Mouse (Mus musculus): ENCODE results near the gene Timm8a2. TPM values are rescaled to one million over a fixed set of nuclear protein-coding genes. Genes with fewer than 3 reads are reported as not detected.

Timm8a2 gene
- total RNA-seq (2023): 1 to 10 TPM in 1 of 2 experiments, not detected in 1; 1.1 TPM

DNA sequence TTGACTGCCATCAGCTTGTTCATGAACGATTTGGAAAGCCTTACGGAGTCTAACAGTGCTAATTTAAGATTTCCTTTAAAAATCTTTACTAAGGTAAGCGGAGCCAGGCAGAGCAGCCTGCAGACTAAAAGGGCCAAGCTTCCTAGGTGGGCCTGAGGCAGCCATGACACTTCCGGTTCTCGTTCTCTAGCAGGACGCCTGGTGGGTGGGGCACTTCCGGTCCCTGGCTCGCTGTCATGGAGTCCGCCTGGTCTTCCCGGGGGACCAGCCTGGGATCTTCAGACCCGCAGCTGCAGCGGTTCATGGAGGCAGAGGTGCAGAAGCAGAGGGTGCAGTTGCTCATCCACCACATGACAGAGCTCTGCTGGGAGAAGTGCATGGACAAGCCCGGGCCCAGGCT is at the start of gene Timm8a2:
Timm8a2 (plus strand) TSS at position 224 of the 400 bp plus-strand sequence.

Other genes with a start within 250 kb of the Timm8a2 start
- gene Dock9, start 236.8 kb upstream of the Timm8a2 start, total RNA-seq (2023): 1 to 10 TPM; 3.6 to 6.0 TPM
- 10 to 100 TPM; 65.7 to 74.0 TPM for gene Ubac2, start 156.1 kb upstream of the Timm8a2 start, total RNA-seq (2023)
- gene Gpr18, start 118.9 kb upstream of the Timm8a2 start, total RNA-seq (2023): 10 to 100 TPM; 39.0 to 41.9 TPM
- gene Gpr183, start 69.5 kb upstream of the Timm8a2 start, total RNA-seq (2023): 10 to 100 TPM; 23.9 to 33.1 TPM
- gene Tm9sf2, start 72.4 kb downstream of the Timm8a2 start, total RNA-seq (2023): 10 to 100 TPM; 74.0 to 84.2 TPM
- 1 to 10 TPM; 5.9 to 6.0 TPM for gene Clybl, start 147.0 kb downstream of the Timm8a2 start, total RNA-seq (2023)

Measured in monocyte, adult 59 days (primary cell).